Mouse (Mus musculus): ENCODE data around the gene Pabpn1. TPM values are rescaled to one million over a fixed set of nuclear protein-coding genes. Genes with fewer than 3 reads are reported as not detected.
A peak's percentile ranks its signal among the peaks of the same experiment; 100 is the strongest.

The Pabpn1 gene
- polyA plus RNA-seq, 1 experiment from 2014 or later = 183 TPM

- Histone ChIP-seq H3K27ac (no peak overlapping the region), H3K9ac (replicated peaks) (no peak overlapping the region), H3K4me2 (no peak overlapping the region), H3K4me1 (replicated peaks) (no peaks in the 10 kb centered on the region), H3K9me3 (no peaks in the 10 kb centered on the region), H3K4me3 (replicated peaks) (no peak overlapping the region), H3K27me3 (no peaks in the 10 kb centered on the region), H3K36me3 (no peaks in the 10 kb centered on the region)
- WGBS = 76% methylated on average over 4 of the region's 4 CpGs
- no peak for ATAC-seq (ENCODE audit: insufficient number of reproducible peaks, insufficient read depth, low FRiP score, low TSS enrichment, low read depth)
Observed at GRCm38 (mm10) chr14:54868026-54868425, 24.3 kb upstream of the Pabpn1 start.

- H3K9me3 ChIP-seq = no peaks in the 10 kb centered on the region
- H3K4me3 ChIP-seq (replicated peaks) = no peak within 1 kb of the TSS
- no peak within 1 kb of the TSS for H3K9ac ChIP-seq (replicated peaks)
- no peak within 1 kb of the TSS for H3K27ac ChIP-seq
- no peak for ATAC-seq (ENCODE audit: insufficient number of reproducible peaks, insufficient read depth, low FRiP score, low TSS enrichment, low read depth)
- H3K36me3 ChIP-seq = no peaks in the 10 kb centered on the region
- WGBS = 91% methylated on average over 5 of the region's 5 CpGs
- H3K4me2 ChIP-seq = no peak within 1 kb of the TSS
- peaks cover 14% of the 10 kb centered on the region for H3K27me3 ChIP-seq
- peaks cover 2% of the 10 kb centered on the region for H3K4me1 ChIP-seq (replicated peaks)
Observed at GRCm38 (mm10) chr14:54870861-54871260, 21.4 kb upstream of the Pabpn1 start, which contains the start of gene Homez. Gene Homez, minus strand, starts transcription at chr14:54870961.

DNA sequence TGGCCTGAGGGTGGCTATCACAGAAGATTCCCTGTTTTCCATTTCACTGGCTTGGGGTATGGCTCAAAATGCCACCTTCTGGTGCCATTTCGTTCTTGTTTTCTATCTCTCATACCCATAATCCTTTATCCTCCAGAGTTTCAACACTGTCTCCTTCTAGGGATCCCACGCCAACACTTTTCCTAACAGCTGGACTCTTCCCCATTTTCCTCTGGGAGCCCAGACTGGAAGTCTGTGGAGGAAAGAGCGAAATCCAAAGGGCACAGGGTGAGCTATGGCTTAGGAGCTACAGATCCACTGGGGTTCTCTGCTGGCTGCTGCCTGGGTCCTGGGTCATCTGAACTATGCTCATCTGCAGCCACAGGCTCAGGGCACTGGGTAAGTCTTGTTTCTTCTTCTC, 18.1 kb upstream of the Pabpn1 start:
- Histone ChIP-seq H3K9ac (replicated peaks) (no peak overlapping the region), H3K36me3 (no peaks in the 10 kb centered on the region), H3K9me3 (no peaks in the 10 kb centered on the region), H3K4me2 (no peak overlapping the region), H3K27me3 (peaks cover 40% of the 10 kb centered on the region), H3K4me1 (replicated peaks) (peaks cover 15% of the 10 kb centered on the region), H3K27ac (no peak overlapping the region), H3K4me3 (replicated peaks) (no peak overlapping the region)
- WGBS = 76% methylated on average over 3 of the region's 3 CpGs
- ATAC-seq (ENCODE audit: insufficient number of reproducible peaks, insufficient read depth, low FRiP score, low TSS enrichment, low read depth) = no peak

DNA sequence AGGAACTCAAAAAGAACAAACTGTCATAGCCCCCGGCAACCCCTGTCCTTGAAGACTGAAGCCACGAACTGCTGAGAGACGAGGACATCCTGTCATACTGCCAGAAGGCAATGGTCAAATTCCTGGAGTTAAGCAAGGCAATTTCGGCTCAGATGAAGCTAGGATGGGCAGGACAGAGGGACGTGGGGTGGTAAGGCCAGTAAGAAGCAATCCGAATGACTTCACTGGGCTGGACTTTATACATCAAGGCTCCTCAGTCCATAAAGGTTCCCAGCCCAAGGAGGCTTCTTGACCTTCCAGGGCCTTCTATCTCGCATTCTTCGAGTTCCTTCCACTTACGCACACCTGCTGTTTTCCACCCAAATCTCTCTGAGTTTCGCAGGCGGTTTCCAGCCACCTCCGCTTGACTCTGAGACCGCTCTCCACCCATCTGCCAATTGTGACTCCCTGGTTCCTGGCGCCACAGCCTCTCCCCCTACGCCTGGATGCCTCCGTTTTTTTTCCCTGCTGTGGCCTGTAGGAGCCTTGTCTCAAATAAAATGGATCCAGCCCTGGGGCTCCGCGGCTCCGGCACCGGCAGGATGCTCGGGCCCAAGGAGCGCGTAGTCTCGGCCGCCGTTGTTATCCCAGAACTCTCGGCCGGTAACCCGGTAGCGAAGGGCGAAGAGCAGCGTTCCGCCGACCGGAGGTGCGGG, 16.3 kb upstream of the Pabpn1 start:
- ATAC-seq (ENCODE audit: insufficient number of reproducible peaks, insufficient read depth, low FRiP score, low TSS enrichment, low read depth) = no peak
- H3K27ac ChIP-seq = no peak overlapping the region; the same call in 1 of the 2 replicates
- peaks cover 40% of the 10 kb centered on the region for H3K27me3 ChIP-seq
- H3K4me3 ChIP-seq (replicated peaks) = peak overlapping the region; percentile 74
- peak overlapping the region; percentile 99 for H3K4me2 ChIP-seq
- H3K36me3 ChIP-seq = no peaks in the 10 kb centered on the region
- peak overlapping the region; percentile 75 for H3K9ac ChIP-seq (replicated peaks)
- H3K9me3 ChIP-seq = no peaks in the 10 kb centered on the region
- WGBS = 3% methylated on average over 36 of the region's 36 CpGs
- peaks cover 15% of the 10 kb centered on the region for H3K4me1 ChIP-seq (replicated peaks)

- Histone ChIP-seq H3K4me3 (replicated peaks) (peak overlapping the region; percentile 74), H3K27ac (no peak overlapping the region; the same call in 1 of the 2 replicates), H3K4me2 (peak overlapping the region; percentile 99), H3K4me1 (replicated peaks) (peaks cover 15% of the 10 kb centered on the region), H3K9me3 (no peaks in the 10 kb centered on the region), H3K9ac (replicated peaks) (peak overlapping the region; percentile 75), H3K27me3 (peaks cover 40% of the 10 kb centered on the region), H3K36me3 (no peaks in the 10 kb centered on the region)
- peak; percentile 83 for ATAC-seq (ENCODE audit: insufficient number of reproducible peaks, insufficient read depth, low FRiP score, low TSS enrichment, low read depth)
- WGBS = under 1% methylated on average over 72 of the region's 72 CpGs
Observed at GRCm38 (mm10) chr14:54876539-54877047, 15.7 kb upstream of the Pabpn1 start.

DNA sequence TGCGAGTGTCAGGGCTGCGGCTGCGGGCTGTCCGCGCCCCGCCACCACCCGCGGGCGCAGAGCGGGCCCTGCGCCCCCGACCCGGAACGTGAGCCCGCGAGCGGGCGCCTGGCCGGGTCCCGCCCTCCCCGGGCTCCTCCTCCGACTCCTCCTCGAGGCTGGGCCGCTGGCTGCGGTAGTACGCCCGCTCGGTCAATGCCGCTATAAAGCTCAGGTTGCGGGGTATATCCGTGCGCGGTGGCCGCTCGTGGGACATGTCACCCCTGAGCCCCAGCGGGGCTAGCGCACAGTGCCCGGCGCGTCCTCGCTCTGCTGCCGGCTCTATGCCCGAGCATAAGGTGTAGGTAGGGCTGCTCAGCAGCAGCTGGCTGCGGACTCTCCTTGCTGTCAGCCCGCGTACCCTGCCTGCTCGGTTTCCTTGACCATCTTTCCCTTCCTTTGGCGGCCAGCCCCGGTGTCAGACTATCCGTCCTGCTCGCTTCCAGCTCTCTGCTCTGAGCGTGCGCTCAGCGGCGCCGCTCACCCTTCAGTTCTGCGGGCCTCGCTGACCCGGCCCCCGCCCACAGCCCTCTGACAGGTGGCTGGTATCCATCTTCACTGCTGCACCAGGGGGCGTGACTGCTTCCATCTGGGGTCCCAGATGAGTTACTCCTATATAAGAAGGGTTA, 15.1 kb upstream of the Pabpn1 start, which contains the start of gene Ppp1r3e:
Ppp1r3e (minus strand) TSS at position 503 of the 668 bp plus-strand sequence.
- H3K36me3 ChIP-seq = no peaks in the 10 kb centered on the region
- H3K4me3 ChIP-seq (replicated peaks) = peak within 1 kb of the TSS; percentile 74
- ATAC-seq (ENCODE audit: insufficient number of reproducible peaks, insufficient read depth, low FRiP score, low TSS enrichment, low read depth) = peak; percentile 75
- H3K4me2 ChIP-seq = peak within 1 kb of the TSS; percentile 99
- WGBS = under 1% methylated on average over 61 of the region's 61 CpGs
- H3K9ac ChIP-seq (replicated peaks) = peak within 1 kb of the TSS; percentile 75
- H3K27ac ChIP-seq = no peak within 1 kb of the TSS; the same call in 1 of the 2 replicates
- H3K4me1 ChIP-seq (replicated peaks) = peaks cover 15% of the 10 kb centered on the region
- H3K27me3 ChIP-seq = peaks cover 40% of the 10 kb centered on the region
- no peaks in the 10 kb centered on the region for H3K9me3 ChIP-seq

DNA sequence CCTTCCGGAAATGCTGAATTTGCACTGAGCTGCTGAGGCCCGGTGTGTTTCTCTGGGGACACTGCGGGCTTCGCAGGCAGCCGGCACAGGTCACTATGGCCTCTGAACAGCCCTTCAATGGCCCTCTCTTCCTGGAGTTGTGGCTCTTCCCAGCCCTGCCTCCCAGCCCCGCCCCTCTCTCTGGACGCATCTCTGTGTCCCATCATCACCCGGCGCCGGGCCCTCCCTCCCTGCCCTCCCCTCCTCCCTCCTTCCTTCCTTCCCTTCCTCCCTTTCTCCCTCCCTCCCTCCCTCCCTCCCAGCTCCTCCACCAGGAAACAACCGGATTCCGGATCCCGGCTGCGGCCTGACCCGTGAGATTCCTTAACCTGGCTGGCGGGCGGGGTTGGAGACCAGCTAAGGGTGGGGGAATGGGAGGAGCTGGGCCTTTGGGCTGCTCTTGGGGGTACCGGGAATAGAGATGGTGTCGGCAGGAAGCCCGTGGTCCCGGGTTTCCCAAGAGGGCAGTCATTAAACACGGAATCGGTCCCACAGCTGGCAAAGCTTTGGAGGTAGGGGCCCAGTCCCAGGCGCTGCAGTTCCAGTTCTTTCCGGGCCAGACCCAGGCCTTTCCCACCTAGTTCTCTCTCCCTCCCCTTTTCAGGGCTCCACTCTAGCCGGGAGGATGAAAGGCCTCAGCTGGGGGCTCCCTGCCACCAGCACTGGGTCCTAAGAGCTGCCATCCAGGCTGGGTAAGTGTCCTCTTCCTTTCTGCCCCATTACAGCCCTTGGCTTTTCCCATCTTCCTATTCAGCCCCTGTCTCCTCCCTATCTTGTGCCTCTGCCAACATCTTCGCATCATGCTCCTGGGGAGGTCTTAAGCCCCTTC, 8.9 kb upstream of the Pabpn1 start, which contains the start of the genes Bcl2l2 and Gm20521:
Bcl2l2 (plus strand) TSS at position 224 of the 868 bp plus-strand sequence.
Gm20521 (plus strand) TSS at position 288 of the 868 bp plus-strand sequence.
- peak; percentile 86 for ATAC-seq (ENCODE audit: insufficient number of reproducible peaks, insufficient read depth, low FRiP score, low TSS enrichment, low read depth)
- Histone ChIP-seq H3K9ac (replicated peaks) (peak within 1 kb of the TSS; percentile 80), H3K4me1 (replicated peaks) (peaks cover 24% of the 10 kb centered on the region), H3K36me3 (peaks cover 16% of the 10 kb centered on the region), H3K4me3 (replicated peaks) (peak within 1 kb of the TSS; percentile 58), H3K9me3 (no peaks in the 10 kb centered on the region), H3K4me2 (peak within 1 kb of the TSS; percentile 79), H3K27ac (peak within 1 kb of the TSS; percentile 93), H3K27me3 (peaks cover 5% of the 10 kb centered on the region)
- 1% methylated on average over 26 of the region's 27 CpGs for WGBS

DNA sequence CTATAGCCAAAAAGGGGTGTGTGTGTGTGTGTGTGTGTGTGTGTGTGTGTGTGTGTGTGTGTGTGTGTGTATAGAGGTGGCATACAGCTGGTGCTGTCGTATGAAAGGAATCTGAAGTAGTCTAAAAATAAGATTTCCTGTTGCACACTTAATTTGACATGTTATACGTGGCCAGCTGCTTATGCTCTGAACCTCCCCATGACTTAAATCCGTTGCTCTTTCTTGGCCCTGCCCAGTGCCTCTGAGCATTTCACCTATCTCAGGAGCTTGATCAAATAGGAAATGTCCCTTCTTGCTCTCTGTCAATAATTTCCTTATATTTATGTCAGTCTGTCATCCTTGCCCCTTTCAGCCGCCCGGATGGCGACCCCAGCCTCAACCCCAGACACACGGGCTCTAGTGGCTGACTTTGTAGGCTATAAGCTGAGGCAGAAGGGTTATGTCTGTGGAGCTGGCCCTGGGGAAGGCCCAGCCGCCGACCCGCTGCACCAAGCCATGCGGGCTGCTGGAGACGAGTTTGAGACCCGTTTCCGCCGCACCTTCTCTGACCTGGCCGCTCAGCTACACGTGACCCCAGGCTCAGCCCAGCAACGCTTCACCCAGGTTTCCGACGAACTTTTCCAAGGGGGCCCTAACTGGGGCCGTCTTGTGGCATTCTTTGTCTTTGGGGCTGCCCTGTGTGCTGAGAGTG, 8.1 kb upstream of the Pabpn1 start:
- Histone ChIP-seq H3K4me2 (peak overlapping the region; percentile 79), H3K27me3 (no peaks in the 10 kb centered on the region), H3K4me3 (replicated peaks) (peak overlapping the region; percentile 58), H3K9me3 (no peaks in the 10 kb centered on the region), H3K27ac (peak overlapping the region; percentile 93), H3K4me1 (replicated peaks) (peaks cover 24% of the 10 kb centered on the region), H3K9ac (replicated peaks) (peak overlapping the region; percentile 80), H3K36me3 (peaks cover 16% of the 10 kb centered on the region)
- ATAC-seq (ENCODE audit: insufficient number of reproducible peaks, insufficient read depth, low FRiP score, low TSS enrichment, low read depth) = peak; percentile 17; the same call in 1 of the 2 replicates
- WGBS = 30% methylated on average over 21 of the region's 21 CpGs

DNA sequence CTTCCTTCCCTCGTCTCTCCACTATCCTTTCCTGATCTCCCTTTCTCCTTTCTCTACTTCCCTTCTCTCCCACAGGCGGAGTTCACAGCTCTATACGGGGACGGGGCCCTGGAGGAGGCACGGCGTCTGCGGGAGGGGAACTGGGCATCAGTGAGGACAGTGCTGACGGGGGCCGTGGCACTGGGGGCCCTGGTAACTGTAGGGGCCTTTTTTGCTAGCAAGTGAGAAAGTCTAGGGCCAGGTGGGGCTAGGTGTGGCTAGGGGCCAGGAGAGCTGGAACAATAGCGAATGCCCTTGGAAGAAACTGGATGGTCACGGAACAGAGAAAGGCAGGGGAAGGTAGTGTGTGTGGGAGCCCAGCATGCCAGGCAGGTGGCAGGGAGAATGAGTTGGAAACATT, 7.0 kb upstream of the Pabpn1 start:
- Histone ChIP-seq H3K4me1 (replicated peaks) (peaks cover 24% of the 10 kb centered on the region), H3K27ac (no peak overlapping the region), H3K9ac (replicated peaks) (peak overlapping the region; percentile 12; the same call in 1 of the 2 replicates), H3K27me3 (no peaks in the 10 kb centered on the region), H3K36me3 (peaks cover 16% of the 10 kb centered on the region), H3K9me3 (no peaks in the 10 kb centered on the region), H3K4me2 (peak overlapping the region; percentile 79), H3K4me3 (replicated peaks) (0 out of 2 replicates have a peak overlapping the region, but pooled peaks have one; percentile 4)
- no peak for ATAC-seq (ENCODE audit: insufficient number of reproducible peaks, insufficient read depth, low FRiP score, low TSS enrichment, low read depth)
- 92% methylated on average over 11 of the region's 11 CpGs for WGBS

DNA sequence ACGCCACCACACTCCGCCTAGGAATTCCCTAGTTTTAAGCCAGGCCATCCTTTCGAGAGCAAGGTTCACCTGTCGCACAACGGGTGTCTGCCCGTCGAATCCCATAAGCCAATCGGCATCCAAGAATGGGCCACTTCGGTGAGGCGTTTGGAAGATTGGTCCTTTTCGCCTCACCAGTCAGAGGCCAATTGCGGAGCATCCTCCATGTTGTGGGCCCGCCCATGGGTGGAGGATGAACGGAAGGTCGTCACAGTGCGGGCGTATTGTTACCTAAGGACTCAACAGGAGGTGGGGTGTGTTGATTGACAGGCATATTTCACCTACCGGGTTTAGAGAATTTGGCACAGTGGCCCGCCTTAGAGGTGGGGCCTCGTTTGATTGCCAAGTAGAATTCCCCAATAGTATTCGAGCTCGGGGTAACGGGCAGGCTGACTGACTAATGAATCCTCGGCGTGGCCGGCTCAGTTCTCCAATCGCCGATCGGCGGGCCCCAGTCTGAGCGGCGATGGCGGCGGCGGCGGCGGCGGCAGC, 1.4 kb downstream of the Pabpn1 start:
- under 1% methylated on average over 38 of the region's 38 CpGs for WGBS
- Histone ChIP-seq H3K27ac (peak overlapping the region; percentile 95), H3K27me3 (no peaks in the 10 kb centered on the region), H3K36me3 (peaks cover 33% of the 10 kb centered on the region), H3K4me3 (replicated peaks) (peak overlapping the region; percentile 95), H3K9me3 (no peaks in the 10 kb centered on the region), H3K9ac (replicated peaks) (peak overlapping the region; percentile 99), H3K4me1 (replicated peaks) (peaks cover 13% of the 10 kb centered on the region), H3K4me2 (peak overlapping the region; percentile 83)
- ATAC-seq (ENCODE audit: insufficient number of reproducible peaks, insufficient read depth, low FRiP score, low TSS enrichment, low read depth) = peak; percentile 99

All from limb, embryonic 12.5 days (tissue).